Mouse (Mus musculus) ES-E14 (cell line): ENCODE measurements around the gene 4933417A18Rik.

Experiments
- CHD2 ChIP-seq: IDR thresholded peaks from 2 replicates; pipeline ENCODE4 v1.6.1; 2014; ENCODE audit warnings: mild to moderate bottlenecking, low read depth, low read length, inconsistent platforms
- ZC3H11A ChIP-seq: IDR thresholded peaks from 2 replicates; pipeline ENCODE4 v1.6.1; 2012; ENCODE audit warnings: low read depth, mild to moderate bottlenecking, inconsistent platforms, low read length, borderline replicate concordance

DNA sequence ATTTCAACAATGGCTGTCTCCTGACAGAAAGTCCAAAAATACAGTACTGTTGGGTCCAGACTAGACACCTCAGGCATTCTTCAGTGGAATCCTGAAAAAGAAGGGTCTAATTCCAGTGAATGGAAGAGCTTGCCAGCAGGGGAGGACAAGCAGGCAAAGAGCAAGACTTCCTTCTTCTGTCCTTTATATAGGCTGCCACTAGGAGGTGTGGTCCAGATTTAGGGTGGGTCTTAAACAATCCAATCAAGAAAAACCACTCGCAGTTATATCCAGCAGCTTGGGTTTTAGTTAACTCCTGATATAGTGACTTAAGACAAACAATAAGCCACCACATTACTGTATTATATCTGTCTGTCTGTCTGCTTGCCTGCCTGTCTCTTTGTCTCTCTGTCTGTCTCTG lies 49.6 kb downstream of the 4933417A18Rik start:
- TF ChIP-seq ZC3H11A (no peak), CHD2 (no peak)
